Mouse (Mus musculus) splenic B cell, adult 2 months (primary cell): ENCODE results near the gene Scrn1.

Experiments
- DNase-seq: peaks from one replicate; pipeline ENCODE4 v3.0.0-alpha.2; 2011; ENCODE audit warnings: low read depth, low spot score
- H3K27me3 ChIP-seq: 2 replicates; pipeline ENCODE4 v1.6.1; 2012; ENCODE audit warnings: mild to moderate bottlenecking, low read length, moderate library complexity, mixed read lengths; ENCODE audit not compliant: control insufficient read depth, poor library complexity, insufficient read depth, severe bottlenecking
- H3K36me3 ChIP-seq: 2 replicates; pipeline ENCODE4 v1.6.1; 2012; ENCODE audit warnings: mild to moderate bottlenecking, low read length, moderate library complexity, mixed read lengths; ENCODE audit not compliant: control insufficient read depth, poor library complexity, insufficient read depth, severe bottlenecking

The Scrn1 gene

GRCm38 (mm10) chr6:54460172-54460914, 105.9 kb downstream of the Scrn1 start:
- H3K27me3 ChIP-seq = no peaks in the 10 kb centered on the region
- H3K36me3 ChIP-seq = no peaks in the 10 kb centered on the region
- no peak for DNase-seq

- Histone ChIP-seq H3K27me3 (no peaks in the 10 kb centered on the region), H3K36me3 (no peaks in the 10 kb centered on the region)
- DNase-seq = no peak
These were observed 106.6 kb downstream of the Scrn1 start for GRCm38 (mm10) chr6:54459661-54460060.
